Mouse (Mus musculus) c-Kit-positive CD71-positive TER-119-negative erythroid progenitor cells, embryonic 14.5 days (primary cell): ENCODE results near the gene Cenpt.

ENCODE experiments used
- DNase-seq: peaks from one replicate; pipeline ENCODE4 v3.0.0-alpha.2; 2013; ENCODE audit warnings: low read depth

Gene Cenpt

GRCm38 (mm10) chr8:105805346-105805745 lies 47.7 kb downstream of the Cenpt start:
- DNase-seq: no peak

- DNase-seq: no peak
These were observed 48.3 kb downstream of the Cenpt start for GRCm38 (mm10) chr8:105804797-105805196.

- peak; percentile 65 for DNase-seq
These were observed 51.7 kb downstream of the Cenpt start for GRCm38 (mm10) chr8:105801153-105801904.

- DNase-seq: peak; percentile 75
These were observed 53.8 kb downstream of the Cenpt start for GRCm38 (mm10) chr8:105799091-105799812.

- no peak for DNase-seq
These were observed 54.7 kb downstream of the Cenpt start for GRCm38 (mm10) chr8:105798408-105798807.

GRCm38 (mm10) chr8:105795785-105796184 lies 57.3 kb downstream of the Cenpt start:
- DNase-seq: no peak
